Mouse (Mus musculus) stomach, embryonic 14.5 days (tissue): ENCODE data around the gene Srek1ip1. TPM values are rescaled to one million over a fixed set of nuclear protein-coding genes. Genes with fewer than 3 reads are reported as not detected.

Source experiments
- ATAC-seq: fragments of 200-750 bp; cut with Nextera tagmentation; 2 replicates; pipeline ENCODE4 v1.8.0; 2017; ENCODE audit warnings: low read depth, moderate TSS enrichment; ENCODE audit not compliant: insufficient number of reproducible peaks, insufficient read depth, low FRiP score
- H3K27ac ChIP-seq: fragments of 300-500 bp; sonication (generic); 2 replicates; pipeline ENCODE4 v1.5.1; 2014; ENCODE audit warnings: mild to moderate bottlenecking, low read length, moderate library complexity, mixed read lengths
- H3K27me3 ChIP-seq: fragments of 300-500 bp; sonication (generic); 2 replicates; pipeline ENCODE4 v1.6.1; 2014; ENCODE audit warnings: low read length, control low read depth, mixed read lengths; ENCODE audit not compliant: control insufficient read depth, insufficient read depth
- H3K36me3 ChIP-seq: fragments of 300-500 bp; sonication (generic); 2 replicates; pipeline ENCODE4 v1.6.1; 2014; ENCODE audit warnings: mild to moderate bottlenecking, control low read depth, low read length, moderate library complexity, mixed read lengths; ENCODE audit not compliant: control insufficient read depth, insufficient read depth
- H3K4me1 ChIP-seq: fragments of 300-500 bp; sonication (generic); 2 replicates; pipeline ENCODE4 v1.6.1; 2014; ENCODE audit warnings: low read length, control low read depth, mixed read lengths; ENCODE audit not compliant: control insufficient read depth, insufficient read depth
- H3K4me2 ChIP-seq: fragments of 300-500 bp; sonication (generic); replicated peaks from 2 replicates; pipeline ENCODE4 v1.6.1; 2014; ENCODE audit warnings: low read depth, low read length, control low read depth
- H3K4me3 ChIP-seq: fragments of 300-500 bp; sonication (generic); 2 replicates; pipeline ENCODE4 v1.5.1; 2014; ENCODE audit warnings: low read depth, low read length, control low read depth
- H3K9ac ChIP-seq: fragments of 300-500 bp; sonication (generic); replicated peaks from 2 replicates; pipeline ENCODE4 v1.6.1; 2014; ENCODE audit warnings: low read depth, mild to moderate bottlenecking, control low read depth, low read length, moderate library complexity, mixed read lengths
- H3K9me3 ChIP-seq: fragments of 300-500 bp; sonication (generic); 2 replicates; pipeline ENCODE4 v1.6.1; 2016; ENCODE audit warnings: low read depth, low read length, control low read depth; ENCODE audit not compliant: control insufficient read depth
- WGBS: fragments of 180-500 bp; shearing (Covaris S2); extraction: QIAGEN DNeasy Blood & Tissue Kit; methylation state at CpG from one replicate; pipeline ENCODE4 v1.1.7; 2014; 5-methylcytosine and 5-hydroxymethylcytosine counted together
- polyA plus RNA-seq: library from polyadenylated mRNA; unstranded; fragments of >200 nt; fragmentation: Nextera tagmentation; extraction: Ambion mirVana; gene quantifications from 2 replicates; pipeline ENCODE4 v1.2.1, GENCODE M21; 2014

The Srek1ip1 gene
- polyA plus RNA-seq, 1 experiment from 2014 or later = 25.9 TPM

GRCm38 (mm10) chr13:104794421-104794820 is 2.1 kb downstream of the Srek1ip1 start:
- no peaks in the 10 kb centered on the region for H3K27me3 ChIP-seq

GRCm38 (mm10) chr13:104799067-104799466 is 6.8 kb downstream of the Srek1ip1 start:
- H3K27ac ChIP-seq = no peak overlapping the region
- no peaks in the 10 kb centered on the region for H3K9me3 ChIP-seq
- H3K36me3 ChIP-seq = peaks cover 18% of the 10 kb centered on the region; the same call in 1 of the 2 replicates
- ATAC-seq = no peak
- no peak overlapping the region for H3K9ac ChIP-seq
- no peaks in the 10 kb centered on the region for H3K27me3 ChIP-seq
- H3K4me2 ChIP-seq = no peak overlapping the region
- 88% methylated on average over 8 of the region's 8 CpGs for WGBS
- no peak overlapping the region for H3K4me3 ChIP-seq
- H3K4me1 ChIP-seq = no peaks in the 10 kb centered on the region

More at GRCm38 (mm10) chr13:104794421-104794820, 2.1 kb downstream of the Srek1ip1 start:
- Histone ChIP-seq H3K4me2 (no peak overlapping the region), H3K9me3 (no peaks in the 10 kb centered on the region), H3K27ac (no peak overlapping the region), H3K4me1 (no peaks in the 10 kb centered on the region), H3K9ac (no peak overlapping the region), H3K4me3 (no peak overlapping the region), H3K36me3 (no peaks in the 10 kb centered on the region; the same call in 1 of the 2 replicates)
- ATAC-seq = no peak
- WGBS = 89% methylated on average over 3 of the region's 3 CpGs

GRCm38 (mm10) chr13:104799566-104800182 is 7.4 kb downstream of the Srek1ip1 start:
- WGBS = 75% methylated on average over 7 of the region's 7 CpGs

GRCm38 (mm10) chr13:104805681-104806080 is 13.4 kb downstream of the Srek1ip1 start:
- WGBS = 61% methylated on average over 3 of the region's 3 CpGs
- Histone ChIP-seq H3K4me3 (no peak overlapping the region), H3K9ac (no peak overlapping the region), H3K36me3 (peaks cover 27% of the 10 kb centered on the region), H3K9me3 (no peaks in the 10 kb centered on the region), H3K27ac (no peak overlapping the region), H3K4me1 (no peaks in the 10 kb centered on the region), H3K4me2 (no peak overlapping the region), H3K27me3 (no peaks in the 10 kb centered on the region)
- ATAC-seq = no peak

More at GRCm38 (mm10) chr13:104799566-104800182, 7.4 kb downstream of the Srek1ip1 start:
- H3K4me3 ChIP-seq = no peak overlapping the region
- H3K9me3 ChIP-seq = no peaks in the 10 kb centered on the region
- peaks cover 22% of the 10 kb centered on the region; the same call in 1 of the 2 replicates for H3K36me3 ChIP-seq
- no peaks in the 10 kb centered on the region for H3K4me1 ChIP-seq
- H3K4me2 ChIP-seq = no peak overlapping the region
- no peaks in the 10 kb centered on the region for H3K27me3 ChIP-seq
- H3K9ac ChIP-seq = no peak overlapping the region
- no peak overlapping the region for H3K27ac ChIP-seq
- ATAC-seq = no peak

- Histone ChIP-seq H3K9ac (peak overlapping the region; percentile 70), H3K9me3 (no peaks in the 10 kb centered on the region), H3K27ac (peak overlapping the region; percentile 80; the same call in 1 of the 2 replicates), H3K27me3 (no peaks in the 10 kb centered on the region), H3K36me3 (no peaks in the 10 kb centered on the region), H3K4me1 (0 out of 2 replicates have a peak, but pooled peaks cover 3% of the 10 kb centered on the region), H3K4me2 (peak overlapping the region; percentile 67), H3K4me3 (peak overlapping the region; percentile 79)
- ATAC-seq = no peak; the same call in 1 of the 2 replicates
- WGBS = 5% methylated on average over 8 of the region's 8 CpGs
Measured at GRCm38 (mm10) chr13:104816270-104816634, 24.0 kb downstream of the Srek1ip1 start.

GRCm38 (mm10) chr13:104816635-104817571 is 24.6 kb downstream of the Srek1ip1 start, which contains the start of gene Cwc27:
Gene Cwc27 (minus strand): TSS chr13:104817142.
- no peaks in the 10 kb centered on the region for H3K9me3 ChIP-seq
- peak; percentile 93 for ATAC-seq
- H3K4me3 ChIP-seq = peak within 1 kb of the TSS; percentile 79
- no peaks in the 10 kb centered on the region for H3K36me3 ChIP-seq
- under 1% methylated on average over 50 of the region's 50 CpGs for WGBS
- H3K4me1 ChIP-seq = 0 out of 2 replicates have a peak, but pooled peaks cover 3% of the 10 kb centered on the region
- peak within 1 kb of the TSS; percentile 70 for H3K9ac ChIP-seq
- peak within 1 kb of the TSS; percentile 67 for H3K4me2 ChIP-seq
- H3K27ac ChIP-seq = peak within 1 kb of the TSS; percentile 80
- H3K27me3 ChIP-seq = no peaks in the 10 kb centered on the region

- no peak overlapping the region for H3K27ac ChIP-seq
- 50% methylated on average over 12 of the region's 12 CpGs for WGBS
Measured at GRCm38 (mm10) chr13:104817696-104818095, 25.4 kb downstream of the Srek1ip1 start.

GRCm38 (mm10) chr13:104821192-104821591 is 28.9 kb downstream of the Srek1ip1 start:
- Histone ChIP-seq H3K4me1 (0 out of 2 replicates have a peak, but pooled peaks cover 6% of the 10 kb centered on the region), H3K36me3 (no peaks in the 10 kb centered on the region; the same call in 1 of the 2 replicates), H3K4me3 (no peak overlapping the region), H3K4me2 (no peak overlapping the region), H3K27ac (no peak overlapping the region), H3K27me3 (no peaks in the 10 kb centered on the region), H3K9ac (no peak overlapping the region), H3K9me3 (no peaks in the 10 kb centered on the region)
- no peak for ATAC-seq

More at GRCm38 (mm10) chr13:104817696-104818095, 25.4 kb downstream of the Srek1ip1 start:
- Histone ChIP-seq H3K4me3 (peak overlapping the region; percentile 79), H3K4me2 (peak overlapping the region; percentile 67), H3K9me3 (no peaks in the 10 kb centered on the region), H3K27me3 (no peaks in the 10 kb centered on the region), H3K36me3 (no peaks in the 10 kb centered on the region), H3K4me1 (0 out of 2 replicates have a peak, but pooled peaks cover 6% of the 10 kb centered on the region), H3K9ac (peak overlapping the region; percentile 70)
- no peak for ATAC-seq
